Mouse (Mus musculus) midbrain, postnatal 0 days (tissue): ENCODE data around the gene H1foo. TPM values are rescaled to one million over a fixed set of nuclear protein-coding genes. Genes with fewer than 3 reads are reported as not detected.

Source experiments
- ATAC-seq: fragments of 200-750 bp; cut with Nextera tagmentation; 2 replicates; pipeline ENCODE4 v1.8.0; 2017; ENCODE audit warnings: moderate number of reproducible peaks, mild to moderate bottlenecking, moderate TSS enrichment, moderate library complexity; ENCODE audit not compliant: low FRiP score
- DNase-seq: peaks from one replicate; pipeline ENCODE4 v3.0.0-alpha.2; 2015; ENCODE audit warnings: low spot score
- H3K27ac ChIP-seq: fragments of 300-500 bp; sonication (generic); 2 replicates; pipeline ENCODE4 v1.5.1; 2014; ENCODE audit warnings: low read depth, mild to moderate bottlenecking, low read length, mixed read lengths
- H3K27me3 ChIP-seq: fragments of 300-500 bp; sonication (generic); 2 replicates; pipeline ENCODE4 v1.6.1; 2014; ENCODE audit warnings: low read length, control low read depth, mixed read lengths; ENCODE audit not compliant: insufficient read depth
- H3K36me3 ChIP-seq: fragments of 300-500 bp; sonication (generic); 2 replicates; pipeline ENCODE4 v1.6.1; 2014; ENCODE audit warnings: low read length, control low read depth, mixed read lengths; ENCODE audit not compliant: insufficient read depth
- H3K4me1 ChIP-seq: fragments of 300-500 bp; sonication (generic); 2 replicates; pipeline ENCODE4 v1.6.1; 2014; ENCODE audit warnings: mild to moderate bottlenecking, control low read depth, antibody characterized with exemption, low read length, mixed read lengths; ENCODE audit not compliant: insufficient read depth
- H3K4me2 ChIP-seq: fragments of 300-500 bp; sonication (generic); 2 replicates; pipeline ENCODE4 v1.6.1; 2014; ENCODE audit warnings: low read depth, mild to moderate bottlenecking, low read length, mixed read lengths; ENCODE audit not compliant: poor library complexity, severe bottlenecking
- H3K4me3 ChIP-seq: fragments of 300-500 bp; sonication (generic); 2 replicates; pipeline ENCODE4 v1.5.1; 2014; ENCODE audit warnings: low read depth, mild to moderate bottlenecking, low read length, moderate library complexity
- H3K9ac ChIP-seq: fragments of 300-500 bp; sonication (generic); replicated peaks from 2 replicates; pipeline ENCODE4 v1.6.1; 2014; ENCODE audit warnings: mild to moderate bottlenecking, low read length, moderate library complexity, mixed read lengths; ENCODE audit not compliant: poor library complexity, severe bottlenecking
- H3K9me3 ChIP-seq: fragments of 300-500 bp; sonication (generic); 2 replicates; pipeline ENCODE4 v1.6.1; 2016; ENCODE audit warnings: low read length, control low read depth
- CTCF ChIP-seq: IDR thresholded peaks from 2 replicates; pipeline ENCODE4 v1.5.1; 2016; ENCODE audit warnings: antibody characterized with exemption, mild to moderate bottlenecking
- WGBS: fragments of 180-500 bp; shearing (Covaris S2); extraction: QIAGEN DNeasy Blood & Tissue Kit; methylation state at CpG from one replicate; pipeline ENCODE4 v1.1.7; 2014; 5-methylcytosine and 5-hydroxymethylcytosine counted together
- polyA plus RNA-seq: library from polyadenylated mRNA; unstranded; fragments of >200 nt; fragmentation: Nextera tagmentation; extraction: Ambion mirVana; gene quantifications from 2 replicates; pipeline ENCODE4 v1.2.1, GENCODE M21; 2015
- total RNA-seq: library from RNA; depleted of rRNA; stranded (reverse); fragments of >200 nt; gene quantifications from 2 replicates; pipeline ENCODE4 v1.2.3, GENCODE M21; 2014

The H1foo gene
- total and polyA plus RNA-seq, 2 experiments from 2014 or later, result not detected

GRCm38 (mm10) chr6:115902545-115902944, 42.2 kb upstream of the H1foo start:
- Histone ChIP-seq H3K27ac (no peak overlapping the region), H3K36me3 (peaks cover 46% of the 10 kb centered on the region), H3K27me3 (no peaks in the 10 kb centered on the region), H3K4me3 (no peak overlapping the region), H3K9ac (no peak overlapping the region), H3K4me1 (no peaks in the 10 kb centered on the region), H3K9me3 (no peaks in the 10 kb centered on the region), H3K4me2 (no peak overlapping the region)
- ATAC-seq (no peak), DNase-seq (no peak)
- TF ChIP-seq CTCF, result no peak
- 70% methylated on average over 3 of the region's 3 CpGs for WGBS

GRCm38 (mm10) chr6:115905568-115905967, 39.2 kb upstream of the H1foo start:
- 91% methylated on average over 6 of the region's 6 CpGs for WGBS
- Histone ChIP-seq H3K27me3 (no peaks in the 10 kb centered on the region), H3K4me2 (no peak overlapping the region), H3K9me3 (no peaks in the 10 kb centered on the region), H3K27ac (no peak overlapping the region), H3K4me1 (no peaks in the 10 kb centered on the region), H3K9ac (no peak overlapping the region), H3K4me3 (no peak overlapping the region), H3K36me3 (peaks cover 46% of the 10 kb centered on the region)
- DNase-seq, result no peak
- ATAC-seq, result no peak
- no peak for TF ChIP-seq CTCF

GRCm38 (mm10) chr6:115906455-115906854, 38.3 kb upstream of the H1foo start:
- no peaks in the 10 kb centered on the region for H3K27me3 ChIP-seq
- WGBS, result 91% methylated on average over 1 of the region's 1 CpGs
- DNase-seq, result no peak

GRCm38 (mm10) chr6:115906871-115907270, 37.9 kb upstream of the H1foo start:
- no peak overlapping the region for H3K4me3 ChIP-seq
- no peak for DNase-seq
- H3K27me3 ChIP-seq, result no peaks in the 10 kb centered on the region
- TF ChIP-seq CTCF, result no peak
- H3K9me3 ChIP-seq, result no peaks in the 10 kb centered on the region
- H3K9ac ChIP-seq, result no peak overlapping the region
- H3K36me3 ChIP-seq, result peaks cover 46% of the 10 kb centered on the region
- no peak for ATAC-seq
- H3K4me2 ChIP-seq, result no peak overlapping the region
- WGBS, result 90% methylated on average over 2 of the region's 2 CpGs
- H3K27ac ChIP-seq, result no peak overlapping the region
- no peaks in the 10 kb centered on the region for H3K4me1 ChIP-seq

More at GRCm38 (mm10) chr6:115906455-115906854, 38.3 kb upstream of the H1foo start:
- Histone ChIP-seq H3K27ac (no peak overlapping the region), H3K9me3 (no peaks in the 10 kb centered on the region), H3K4me1 (no peaks in the 10 kb centered on the region), H3K4me2 (no peak overlapping the region), H3K36me3 (peaks cover 46% of the 10 kb centered on the region), H3K4me3 (no peak overlapping the region), H3K9ac (no peak overlapping the region)
- no peak for TF ChIP-seq CTCF
- no peak for ATAC-seq

- Histone ChIP-seq H3K9ac (no peak overlapping the region), H3K36me3 (peaks cover 37% of the 10 kb centered on the region), H3K4me3 (no peak overlapping the region), H3K27me3 (no peaks in the 10 kb centered on the region), H3K4me2 (no peak overlapping the region), H3K9me3 (no peaks in the 10 kb centered on the region), H3K4me1 (no peaks in the 10 kb centered on the region), H3K27ac (no peak overlapping the region)
- 39% methylated on average over 6 of the region's 6 CpGs for WGBS
- TF ChIP-seq CTCF, result no peak
- DNase-seq (no peak), ATAC-seq (no peak)
Measured at GRCm38 (mm10) chr6:115908421-115908982, 36.2 kb upstream of the H1foo start.

GRCm38 (mm10) chr6:115909052-115909451, 35.7 kb upstream of the H1foo start:
- H3K27ac ChIP-seq, result no peak overlapping the region

More at GRCm38 (mm10) chr6:115909052-115909451, 35.7 kb upstream of the H1foo start:
- WGBS, result 74% methylated on average over 3 of the region's 3 CpGs
- Histone ChIP-seq H3K4me3 (no peak overlapping the region), H3K27me3 (no peaks in the 10 kb centered on the region), H3K9me3 (no peaks in the 10 kb centered on the region), H3K9ac (no peak overlapping the region), H3K4me1 (peaks cover 3% of the 10 kb centered on the region; the same call in 1 of the 2 replicates), H3K36me3 (peaks cover 34% of the 10 kb centered on the region), H3K4me2 (no peak overlapping the region)
- no peak for ATAC-seq
- TF ChIP-seq CTCF, result no peak
- DNase-seq, result no peak
